ENCODE assay signal across 14 mouse cellular contexts in the genomic region with DNA sequence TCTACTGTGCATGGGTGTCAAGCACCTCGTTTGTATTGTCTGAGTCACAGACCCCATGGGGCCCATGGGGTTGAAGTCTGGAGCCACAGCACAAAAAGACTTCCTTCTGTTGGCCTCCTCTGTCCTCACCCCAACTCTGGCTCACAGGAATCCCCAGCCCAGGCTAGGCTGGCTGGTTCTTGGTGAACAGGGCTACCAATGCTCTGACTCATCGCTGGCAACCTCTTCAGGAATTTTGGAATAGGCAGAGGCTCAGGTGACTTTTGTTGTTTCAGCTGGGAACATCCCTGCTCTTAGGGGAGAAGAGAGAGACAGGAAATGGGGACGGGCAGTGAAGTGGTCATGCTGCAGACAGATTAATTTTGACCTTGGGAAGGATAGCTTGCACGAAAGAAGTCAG.
DNase-seq lines count a peak whose midpoint lies in the region; ATAC-seq and TF ChIP-seq lines count a peak whose summit lies in the region.
"Had no signal": no experiment of that assay in that cellular context is flagged by ENCODE, and none has a peak within 500 bp of the region (broad histone marks: within the 10 kb centered on the region; RNA-seq: fewer than 3 reads in every experiment).

No protein-coding gene starts in this region.

- no peak for ATAC-seq in forebrain, embryonic 11.5 days (replicated peaks; ENCODE audit: low FRiP score)
- ATAC-seq in erythroblast, adult 5-6 weeks (replicated peaks; ENCODE audit: low FRiP score, poor library complexity, severe bottlenecking): no peak
- ATAC-seq: forebrain, postnatal 0 days; midbrain, embryonic 16.5 days had no signal

- 71% methylated on average over 4 of the region's 4 CpGs for WGBS in forebrain, embryonic 10.5 days
- 71% methylated on average over 4 of the region's 4 CpGs for WGBS in forebrain, embryonic 11.5 days
- 65% methylated on average over 4 of the region's 4 CpGs for WGBS in limb, embryonic 10.5 days

- H3K36me3 ChIP-seq in forebrain, embryonic 10.5 days (replicated peaks): no peaks in the 10 kb centered on the region
- H3K36me3 ChIP-seq in forebrain, embryonic 11.5 days (ENCODE audit: control insufficient read depth, insufficient read depth, low read length): no peaks in the 10 kb centered on the region
- no peaks in the 10 kb centered on the region for H3K36me3 ChIP-seq in C2C12 (ENCODE audit: control insufficient read depth, insufficient read depth)
- no peaks in the 10 kb centered on the region for H3K36me3 ChIP-seq in limb, embryonic 10.5 days
- H3K36me3 ChIP-seq: limb, embryonic 15.5 days had no signal

- no peaks in the 10 kb centered on the region for H3K9me3 ChIP-seq in forebrain, embryonic 10.5 days
- H3K9me3 ChIP-seq in forebrain, embryonic 11.5 days (ENCODE audit: control insufficient read depth, low read length): no peaks in the 10 kb centered on the region
- no peaks in the 10 kb centered on the region for H3K9me3 ChIP-seq in limb, embryonic 10.5 days (replicated peaks)
- H3K9me3 ChIP-seq: limb, embryonic 15.5 days had no signal

- H3K4me3 ChIP-seq in forebrain, embryonic 10.5 days: no peak overlapping the region
- H3K4me3 ChIP-seq in forebrain, embryonic 11.5 days (ENCODE audit: low read depth, low read length): no peak overlapping the region
- no peak overlapping the region for H3K4me3 ChIP-seq in C2C12 (ENCODE audit: insufficient read depth, poor library complexity, severe bottlenecking)
- no peak overlapping the region for H3K4me3 ChIP-seq in limb, embryonic 10.5 days
- H3K4me3 ChIP-seq: limb, embryonic 15.5 days had no signal

- no peaks in the 10 kb centered on the region for H3K79me2 ChIP-seq in C2C12 (ENCODE audit: control insufficient read depth, insufficient read depth)

- H3K27me3 ChIP-seq in forebrain, embryonic 10.5 days (ENCODE audit: poor library complexity, severe bottlenecking): no peaks in the 10 kb centered on the region
- no peaks in the 10 kb centered on the region for H3K27me3 ChIP-seq in forebrain, embryonic 11.5 days (ENCODE audit: control insufficient read depth, insufficient read depth, low read length)
- no peaks in the 10 kb centered on the region for H3K27me3 ChIP-seq in C2C12 (ENCODE audit: control insufficient read depth, insufficient read depth, insufficient read length)
- no peaks in the 10 kb centered on the region for H3K27me3 ChIP-seq in limb, embryonic 10.5 days (ENCODE audit: low read depth, poor library complexity, severe bottlenecking)
- H3K27me3 ChIP-seq: limb, embryonic 15.5 days had no signal

- H3K4me2 ChIP-seq in forebrain, embryonic 11.5 days (ENCODE audit: low read depth, low read length, severe bottlenecking): no peak overlapping the region
- H3K4me2 ChIP-seq: limb, embryonic 15.5 days had no signal

- peak; percentile 13 for DNase-seq in forebrain, embryonic 10.5 days (ENCODE audit: extremely low spot score, low spot score)
- DNase-seq in forebrain, embryonic 11.5 days (ENCODE audit: low spot score): no peak
- peak; percentile 34 to 42 for DNase-seq in lung, adult 18-20 months
- no peak for DNase-seq in lung, postnatal 4 days
- peak; percentile 49 to 54 for DNase-seq in heart, adult 9 months (ENCODE audit: low spot score in 2 of 2)
- DNase-seq in limb, embryonic 10.5 days (ENCODE audit: low spot score): no peak
- DNase-seq: cerebellum, adult 11 months; forebrain, postnatal 0 days; right cerebral cortex, adult 18-20 months; thymus, postnatal 14 days had no signal

- H3K4me1 ChIP-seq in forebrain, embryonic 10.5 days: peaks cover 10% of the 10 kb centered on the region
- peaks cover 4% of the 10 kb centered on the region; the same call in 1 of the 2 replicates for H3K4me1 ChIP-seq in forebrain, embryonic 11.5 days (replicated peaks; ENCODE audit: control insufficient read depth, insufficient read depth, low read length)
- H3K4me1 ChIP-seq in limb, embryonic 10.5 days: no peaks in the 10 kb centered on the region

- no peak overlapping the region for H3ac ChIP-seq in C2C12 (ENCODE audit: control insufficient read depth, insufficient read length, low read depth)

- H3K79me3 ChIP-seq in C2C12 (ENCODE audit: low read depth): no peaks in the 10 kb centered on the region

- no peak overlapping the region for H3K9ac ChIP-seq in forebrain, embryonic 11.5 days (ENCODE audit: low read length)
- H3K9ac ChIP-seq: forebrain, postnatal 0 days; limb, embryonic 15.5 days had no signal

- H3K27ac ChIP-seq in forebrain, embryonic 10.5 days: peak overlapping the region; percentile 65
- no peak overlapping the region for H3K27ac ChIP-seq in forebrain, embryonic 11.5 days (ENCODE audit: low read depth, low read length)
- H3K27ac ChIP-seq in limb, embryonic 10.5 days: no peak overlapping the region
- H3K27ac ChIP-seq: limb, embryonic 15.5 days had no signal

- TF ChIP-seq CTCF in C2C12 (IDR thresholded peaks at IDR 0.05; ENCODE audit: control insufficient read depth, insufficient read depth, insufficient read length): no peak

TF ChIP-seq in C2C12, 6 proteins besides CTCF, POLR2A, EP300 and RAD21:
- peak; percentile 53 for TF ChIP-seq USF1 (IDR thresholded peaks at IDR 0.05; ENCODE audit: low read depth)
- TF ChIP-seq MYOD1 (IDR thresholded peaks at IDR 0.05; ENCODE audit: control insufficient read depth, insufficient read length, low read depth): peak; percentile 73
- TF ChIP-seq MYOG (IDR thresholded peaks at IDR 0.05; ENCODE audit: control insufficient read depth, extremely low read depth, insufficient read length): no peak
- no peak for TF ChIP-seq MAX (IDR thresholded peaks at IDR 0.05)
- no peak for TF ChIP-seq CEBPB (IDR thresholded peaks at IDR 0.05; ENCODE audit: low read depth)
- peak; percentile 59 for TF ChIP-seq FOSL1 (IDR thresholded peaks at IDR 0.05; ENCODE audit: insufficient read depth, low read length, poor library complexity, severe bottlenecking)

Comparison
In these comparisons a context has a peak if more than half of its experiments do, and no peak if none do; other contexts are left out.
1. DNase-seq: peak in forebrain, embryonic 10.5 days (single experiment), lung, adult 18-20 months (2 of 2) and heart, adult 9 months (2 of 2); none in forebrain, embryonic 11.5 days (single experiment), lung, postnatal 4 days (0 of 2) and limb, embryonic 10.5 days (single experiment).